Mouse (Mus musculus) cerebellum, adult 11-12 months (tissue): ENCODE results near the gene Rnf220.
"Not testable (repeated sequence)": the region's sequence is repeated elsewhere in the genome, so short reads cannot be mapped to it uniquely, and the experiment has no call there.

Experiments
- DNase-seq: peaks from one replicate; pipeline ENCODE4 v3.0.0; 2022

Rnf220 gene

GRCm38 (mm10) chr4:117259909-117260308 is 236.9 kb downstream of the Rnf220 start:
- DNase-seq, result not testable (repeated sequence)

GRCm38 (mm10) chr4:117254672-117255071 is 242.2 kb downstream of the Rnf220 start:
- DNase-seq, result no peak

GRCm38 (mm10) chr4:117254017-117254627 is 242.7 kb downstream of the Rnf220 start:
- no peak for DNase-seq

GRCm38 (mm10) chr4:117253218-117254016 is 243.4 kb downstream of the Rnf220 start:
- DNase-seq, result no peak

- DNase-seq, result no peak
Measured at GRCm38 (mm10) chr4:117252755-117253154, 244.1 kb downstream of the Rnf220 start.

GRCm38 (mm10) chr4:117252351-117252750 is 244.5 kb downstream of the Rnf220 start:
- DNase-seq, result no peak

GRCm38 (mm10) chr4:117251801-117252316 is 245.0 kb downstream of the Rnf220 start, which contains the start of the genes Tmem53 and Armh1:
Gene Tmem53, plus strand, starts transcription at chr4:117251951.
Gene Armh1, minus strand, starts transcription at chr4:117252125.
- DNase-seq, result peak; percentile 72

- DNase-seq, result no peak
Measured at GRCm38 (mm10) chr4:117250982-117251381, 245.9 kb downstream of the Rnf220 start.

GRCm38 (mm10) chr4:117240867-117241266 is 256.0 kb downstream of the Rnf220 start:
- DNase-seq, result no peak

- no peak for DNase-seq
Measured at GRCm38 (mm10) chr4:117239153-117239552, 257.7 kb downstream of the Rnf220 start.

GRCm38 (mm10) chr4:117235822-117236221 is 261.0 kb downstream of the Rnf220 start:
- DNase-seq, result no peak

GRCm38 (mm10) chr4:117234166-117234741 is 262.6 kb downstream of the Rnf220 start:
- DNase-seq, result no peak

GRCm38 (mm10) chr4:117231208-117231607 is 265.6 kb downstream of the Rnf220 start:
- DNase-seq, result no peak

GRCm38 (mm10) chr4:117230331-117230730 is 266.5 kb downstream of the Rnf220 start:
- DNase-seq, result no peak

- DNase-seq, result no peak
Measured at GRCm38 (mm10) chr4:117229590-117229989, 267.3 kb downstream of the Rnf220 start.

GRCm38 (mm10) chr4:117225250-117225649 is 271.6 kb downstream of the Rnf220 start:
- DNase-seq, result no peak

- DNase-seq, result no peak
Measured at GRCm38 (mm10) chr4:117224122-117224521, 272.7 kb downstream of the Rnf220 start.

GRCm38 (mm10) chr4:117223001-117223400 is 273.9 kb downstream of the Rnf220 start:
- DNase-seq, result no peak

- no peak for DNase-seq
Measured at GRCm38 (mm10) chr4:117221836-117222235, 275.0 kb downstream of the Rnf220 start.
